Mouse (Mus musculus) ES-E14 (cell line): ENCODE results near the gene Hivep3.

Experiments used
- CHD2 ChIP-seq: IDR thresholded peaks from 2 replicates; pipeline ENCODE4 v1.6.1; 2014; ENCODE audit warnings: mild to moderate bottlenecking, low read depth, low read length, inconsistent platforms
- HCFC1 ChIP-seq: IDR thresholded peaks from 2 replicates; pipeline ENCODE4 v1.6.1; 2012; ENCODE audit warnings: low read length, inconsistent platforms, borderline replicate concordance; ENCODE audit not compliant: insufficient read depth
- ZC3H11A ChIP-seq: IDR thresholded peaks from 2 replicates; pipeline ENCODE4 v1.6.1; 2012; ENCODE audit warnings: low read depth, mild to moderate bottlenecking, inconsistent platforms, low read length, borderline replicate concordance

GRCm38 (mm10) chr4:119815133-119815792 lies 81.7 kb downstream of the Hivep3 start:
- TF ChIP-seq HCFC1 (no peak), CHD2 (no peak), ZC3H11A (no peak)
